ENCODE assay signal across 8 mouse cellular contexts in the genomic region with DNA sequence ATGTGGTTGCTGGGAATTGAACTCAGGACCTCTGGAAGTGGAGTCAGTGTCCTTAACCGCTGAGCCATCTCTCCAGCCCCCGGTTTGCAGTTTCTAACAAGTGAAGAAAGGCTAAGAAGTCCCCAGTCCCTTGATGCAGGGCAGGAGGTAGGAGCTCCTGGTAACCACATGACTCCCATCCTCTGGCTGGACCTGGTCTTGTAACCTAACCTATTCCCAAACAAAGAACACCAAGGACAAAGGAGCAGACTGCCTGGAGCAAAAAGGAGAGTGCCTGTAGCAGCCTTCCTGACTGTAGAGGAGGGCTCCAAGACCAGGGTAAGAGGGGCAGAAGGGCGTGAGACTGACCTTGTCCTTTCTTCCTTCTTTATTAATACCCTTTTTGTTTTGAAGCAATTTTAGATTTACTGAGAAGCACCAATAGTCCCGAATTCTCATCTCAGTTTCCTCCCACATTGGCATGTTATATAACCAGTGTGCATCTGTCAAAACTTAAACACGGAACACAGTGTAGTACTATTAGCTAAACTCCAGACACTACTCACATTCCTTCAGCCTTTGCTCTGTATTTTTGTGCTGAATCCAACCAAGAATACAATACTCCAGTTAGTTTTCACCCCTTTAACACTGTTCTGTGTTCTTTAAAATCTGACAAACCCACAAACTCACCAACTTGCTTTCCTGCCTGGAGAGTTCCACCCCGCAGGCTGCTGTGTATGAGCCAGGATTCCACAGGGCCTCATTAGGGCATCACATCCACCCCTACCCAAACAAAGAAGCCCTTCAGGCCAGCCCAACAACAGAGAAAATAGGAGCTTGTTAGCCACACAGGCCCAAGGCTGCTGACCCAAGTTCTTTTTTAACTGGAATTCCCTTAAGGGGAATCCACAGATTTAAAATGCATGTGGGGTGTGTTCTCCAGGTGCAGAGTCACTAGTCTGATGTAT. TPM values are rescaled to one million over a fixed set of nuclear protein-coding genes. Genes with fewer than 3 reads are reported as not detected.
DNase-seq lines count a peak whose midpoint lies in the region; ATAC-seq lines count a peak whose summit lies in the region.

No protein-coding gene starts in this region.

- no peaks in the 10 kb centered on the region for H3K9me3 ChIP-seq in neural tube, embryonic 11.5 days (ENCODE audit: control insufficient read depth, low read length)
- H3K9me3 ChIP-seq in forebrain, embryonic 12.5 days: no peaks in the 10 kb centered on the region
- no peaks in the 10 kb centered on the region for H3K9me3 ChIP-seq in limb, embryonic 15.5 days
- no peaks in the 10 kb centered on the region for H3K9me3 ChIP-seq in stomach, embryonic 16.5 days (replicated peaks; ENCODE audit: control insufficient read depth, low read length)

- no peak overlapping the region for H3K9ac ChIP-seq in neural tube, embryonic 11.5 days (ENCODE audit: low read length)
- peak overlapping the region; percentile 36; the same call in 1 of the 2 replicates for H3K9ac ChIP-seq in forebrain, embryonic 12.5 days
- H3K9ac ChIP-seq in limb, embryonic 15.5 days: no peak overlapping the region
- 0 out of 2 replicates have a peak overlapping the region, but pooled peaks have one; percentile 28 for H3K9ac ChIP-seq in stomach, embryonic 16.5 days (ENCODE audit: low read length)

- H3K27ac ChIP-seq in neural tube, embryonic 11.5 days (ENCODE audit: low read depth, low read length): peak overlapping the region; percentile 73
- peak overlapping the region; percentile 94 for H3K27ac ChIP-seq in forebrain, embryonic 12.5 days
- H3K27ac ChIP-seq in limb, embryonic 15.5 days: peak overlapping the region; percentile 85
- peak overlapping the region; percentile 69; the same call in 1 of the 2 replicates for H3K27ac ChIP-seq in stomach, embryonic 16.5 days (ENCODE audit: low read length)

- H3K4me3 ChIP-seq in neural tube, embryonic 11.5 days (ENCODE audit: low read depth, low read length): no peak overlapping the region
- H3K4me3 ChIP-seq in forebrain, embryonic 12.5 days (replicated peaks): no peak overlapping the region
- no peak overlapping the region for H3K4me3 ChIP-seq in limb, embryonic 15.5 days
- H3K4me3 ChIP-seq in stomach, embryonic 16.5 days (replicated peaks; ENCODE audit: low read length): no peak overlapping the region

- no peak for ATAC-seq in neural tube, embryonic 11.5 days (ENCODE audit: insufficient read depth, low FRiP score, low TSS enrichment)
- peak; percentile 80; the same call in 1 of the 2 replicates for ATAC-seq in forebrain, embryonic 12.5 days (ENCODE audit: low FRiP score)
- ATAC-seq in limb, embryonic 15.5 days (ENCODE audit: insufficient number of reproducible peaks, low FRiP score, low TSS enrichment, low read depth): peak; percentile 74
- no peak for ATAC-seq in stomach, embryonic 16.5 days (ENCODE audit: insufficient read depth, low FRiP score)
- no peak for ATAC-seq in megakaryocyte progenitor cell, adult 5-6 weeks (replicated peaks; ENCODE audit: poor library complexity)

- peaks cover 16% of the 10 kb centered on the region for H3K4me1 ChIP-seq in neural tube, embryonic 11.5 days (ENCODE audit: control insufficient read depth, insufficient read depth, low read length)
- peaks cover 49% of the 10 kb centered on the region for H3K4me1 ChIP-seq in forebrain, embryonic 12.5 days
- H3K4me1 ChIP-seq in limb, embryonic 15.5 days: peaks cover 41% of the 10 kb centered on the region
- H3K4me1 ChIP-seq in stomach, embryonic 16.5 days (ENCODE audit: control insufficient read depth, insufficient read depth, low read length): peaks cover 26% of the 10 kb centered on the region

- H3K4me2 ChIP-seq in neural tube, embryonic 11.5 days (ENCODE audit: low read depth): no peak overlapping the region
- H3K4me2 ChIP-seq in forebrain, embryonic 12.5 days: no peak overlapping the region; the same call in 1 of the 2 replicates
- H3K4me2 ChIP-seq in limb, embryonic 15.5 days: peak overlapping the region; percentile 3; the same call in 1 of the 2 replicates
- H3K4me2 ChIP-seq in stomach, embryonic 16.5 days (ENCODE audit: low read depth, low read length): no peak overlapping the region

- H3K36me3 ChIP-seq in neural tube, embryonic 11.5 days (ENCODE audit: control insufficient read depth, insufficient read depth, low read length): no peaks in the 10 kb centered on the region
- H3K36me3 ChIP-seq in forebrain, embryonic 12.5 days (replicated peaks): no peaks in the 10 kb centered on the region
- no peaks in the 10 kb centered on the region for H3K36me3 ChIP-seq in limb, embryonic 15.5 days
- H3K36me3 ChIP-seq in stomach, embryonic 16.5 days (ENCODE audit: control insufficient read depth, insufficient read depth, low read length): no peaks in the 10 kb centered on the region

- WGBS in neural tube, embryonic 11.5 days: 70% methylated on average over 6 of the region's 6 CpGs
- 26% methylated on average over 6 of the region's 6 CpGs for WGBS in forebrain, embryonic 12.5 days
- 49% methylated on average over 6 of the region's 6 CpGs for WGBS in limb, embryonic 15.5 days
- WGBS in stomach, embryonic 16.5 days: 65% methylated on average over 6 of the region's 6 CpGs

- H3K27me3 ChIP-seq in neural tube, embryonic 11.5 days (ENCODE audit: control insufficient read depth, insufficient read depth, low read length): no peaks in the 10 kb centered on the region
- H3K27me3 ChIP-seq in forebrain, embryonic 12.5 days: no peaks in the 10 kb centered on the region
- H3K27me3 ChIP-seq in limb, embryonic 15.5 days: no peaks in the 10 kb centered on the region
- no peaks in the 10 kb centered on the region for H3K27me3 ChIP-seq in stomach, embryonic 16.5 days (ENCODE audit: control insufficient read depth, insufficient read depth, low read length)

- DNase-seq in neural tube, embryonic 11.5 days (ENCODE audit: low spot score): peak; percentile 34
- no peak for DNase-seq in neural tube, embryonic 10.5 days (ENCODE audit: extremely low spot score, low spot score)
- no peak for DNase-seq in cerebellum, adult 11-12 months
- no peak for DNase-seq in left cerebral cortex, postnatal 4 days

- intact Hi-C loops in left cerebral cortex, postnatal 4 days (cut with DNase I): loop anchor here (2.0 to 10.0 kb wide), 2 partner anchors 91 to 189 kb away; a partner anchor contains a TSS

RNA-seq across cellular contexts. Expression of a gene that starts 58.7 kb away (rescaled TPM):
- polyA plus RNA-seq in neural tube, embryonic 11.5 days (2014; fragmentation: Nextera tagmentation; extraction: Ambion mirVana): 19.1 and 21.2 TPM in 2 replicates
- 31.3 and 32.6 TPM in 2 replicates for polyA plus RNA-seq in forebrain, embryonic 12.5 days (2016; fragmentation: Nextera tagmentation; extraction: Ambion mirVana)
- polyA plus RNA-seq in limb, embryonic 15.5 days (2015; fragmentation: Nextera tagmentation; extraction: Ambion mirVana): 33.4 and 33.7 TPM in 2 replicates
- 29.9 and 35.8 TPM in 2 replicates for polyA plus RNA-seq in stomach, embryonic 16.5 days (2015; fragmentation: Nextera tagmentation; extraction: Ambion mirVana)
- 6.8 and 9.0 TPM in 2 replicates for total RNA-seq in megakaryocyte progenitor cell, adult 5-6 weeks (2015)
- 4.5 and 4.8 TPM in 2 replicates for total RNA-seq in megakaryocyte progenitor cell, adult 5-6 weeks (2017)
- 10 to 100 TPM; 86.8 to 90.6 TPM for total RNA-seq in left cerebral cortex, postnatal 4 days (2021)

RNA-seq across cellular contexts. Expression of a gene that starts 59.2 kb away (rescaled TPM):
- 0.69 and 1.4 TPM in 2 replicates for polyA plus RNA-seq in neural tube, embryonic 11.5 days (2014; fragmentation: Nextera tagmentation; extraction: Ambion mirVana)
- polyA plus RNA-seq in forebrain, embryonic 12.5 days (2016; fragmentation: Nextera tagmentation; extraction: Ambion mirVana): 3.0 and 3.2 TPM in 2 replicates
- 1.7 and 1.8 TPM in 2 replicates for polyA plus RNA-seq in limb, embryonic 15.5 days (2015; fragmentation: Nextera tagmentation; extraction: Ambion mirVana)
- polyA plus RNA-seq in stomach, embryonic 16.5 days (2015; fragmentation: Nextera tagmentation; extraction: Ambion mirVana): 1.4 TPM in 2 replicates
- 0.37 TPM in 1 of 2 replicates, not detected in the other for total RNA-seq in megakaryocyte progenitor cell, adult 5-6 weeks (2015)
- 0.24 and 4.3 TPM in 2 replicates for total RNA-seq in megakaryocyte progenitor cell, adult 5-6 weeks (2017)
- total RNA-seq in left cerebral cortex, postnatal 4 days (2021): 1 to 10 TPM; 4.7 to 4.8 TPM

Comparison
In these comparisons a context has a peak if more than half of its experiments do, and no peak if none do; other contexts are left out.
1. ATAC-seq: peak in forebrain, embryonic 12.5 days (single experiment) and limb, embryonic 15.5 days (single experiment); none in neural tube, embryonic 11.5 days (single experiment), stomach, embryonic 16.5 days (single experiment) and megakaryocyte progenitor cell, adult 5-6 weeks (single experiment).
2. H3K9ac ChIP-seq: peak in forebrain, embryonic 12.5 days (single experiment) and stomach, embryonic 16.5 days (single experiment); none in neural tube, embryonic 11.5 days (single experiment) and limb, embryonic 15.5 days (single experiment).
3. Peak in every context shown above with its lines, with median percentiles within 50 percentile points of each other: H3K27ac ChIP-seq.